Mouse (Mus musculus): ENCODE data around the gene Zbtb39. TPM values are rescaled to one million over a fixed set of nuclear protein-coding genes. Genes with fewer than 3 reads are reported as not detected.
A peak's percentile ranks its signal among the peaks of the same experiment; 100 is the strongest.

The Zbtb39 gene
- total RNA-seq (2014; rRNA removed) = 13.6 and 15.2 TPM in 2 replicates
- polyA plus RNA-seq (2015; fragmentation: Nextera tagmentation; extraction: Ambion mirVana) = 3.0 and 3.1 TPM in 2 replicates

DNA sequence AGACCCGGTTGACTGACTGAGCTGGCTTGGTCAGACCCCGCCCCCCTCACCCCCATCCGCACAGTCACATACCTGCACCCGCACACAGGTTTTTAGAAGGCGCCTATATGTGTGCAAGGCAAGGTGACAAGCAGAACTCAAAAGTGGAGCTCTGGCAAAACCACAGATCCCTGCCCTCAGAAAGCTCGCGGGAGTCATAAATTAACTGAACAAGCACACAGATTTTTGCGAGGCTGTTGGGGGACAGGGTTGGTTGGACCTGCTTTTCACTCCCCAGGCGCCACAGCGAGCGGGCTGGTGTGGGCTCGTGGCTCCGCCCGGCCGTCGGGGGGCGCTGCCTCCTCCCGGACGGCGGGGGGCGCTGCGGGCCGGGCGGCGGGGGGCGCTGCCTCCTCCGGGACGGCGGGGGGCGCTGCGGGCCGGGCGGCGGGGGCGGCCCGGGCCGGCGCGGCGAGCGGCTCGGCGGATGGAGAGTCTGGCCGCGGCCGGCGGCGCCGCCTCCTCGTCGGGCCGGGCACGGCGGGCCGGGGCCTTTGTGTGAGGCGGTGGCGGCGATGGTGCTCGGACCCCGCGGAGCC is at the start of gene Zbtb39:
Zbtb39 (plus strand) TSS at position 456 of the 578 bp plus-strand sequence.
- Histone ChIP-seq H3K4me1 (ENCODE audit: insufficient read depth, low read length) (no peaks in the 10 kb centered on the region; the same call in 1 of the 2 replicates), H3K4me2 (ENCODE audit: low read depth, low read length, poor library complexity, severe bottlenecking) (peak within 1 kb of the TSS; percentile 69), H3K9me3 (ENCODE audit: low read length) (no peaks in the 10 kb centered on the region), H3K9ac (replicated peaks; ENCODE audit: low read length, poor library complexity, severe bottlenecking) (peak within 1 kb of the TSS; percentile 94), H3K27me3 (ENCODE audit: insufficient read depth, low read length) (no peaks in the 10 kb centered on the region), H3K4me3 (ENCODE audit: low read depth, low read length) (peak within 1 kb of the TSS; percentile 69), H3K36me3 (ENCODE audit: insufficient read depth, low read length) (peaks cover 29% of the 10 kb centered on the region), H3K27ac (ENCODE audit: low read depth, low read length) (peak within 1 kb of the TSS; percentile 77)
- ATAC-seq (ENCODE audit: low FRiP score) = peak; percentile 82
- WGBS = 1% methylated on average over 18 of the region's 61 CpGs
- peak; percentile 64 for TF ChIP-seq CTCF (IDR thresholded peaks at IDR 0.05)
- peak; percentile 75 for DNase-seq (ENCODE audit: low spot score)

DNA sequence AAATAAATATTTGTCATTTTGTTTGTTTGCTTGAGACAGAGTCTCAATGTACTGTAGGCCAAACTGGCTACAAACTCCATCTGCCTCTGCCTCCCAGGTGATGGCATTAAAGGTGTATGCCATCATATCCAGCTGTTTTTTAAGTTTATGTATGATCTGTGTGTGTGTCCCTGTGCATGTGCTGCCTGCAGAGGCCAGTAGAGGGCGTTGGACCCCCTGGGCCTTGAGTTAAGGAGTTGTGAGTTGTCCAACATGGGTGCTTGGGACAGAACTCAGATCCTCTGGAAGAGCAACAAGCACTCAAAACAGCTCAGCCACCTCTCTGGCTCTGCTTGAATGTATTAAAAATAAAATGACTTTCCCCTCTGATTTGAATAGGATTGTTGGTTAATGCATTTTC is 48.3 kb upstream of the Zbtb39 start:
- TF ChIP-seq CTCF (IDR thresholded peaks at IDR 0.05) = no peak
- Histone ChIP-seq H3K9ac (replicated peaks; ENCODE audit: low read length, poor library complexity, severe bottlenecking) (no peak overlapping the region), H3K9me3 (ENCODE audit: low read length) (no peaks in the 10 kb centered on the region), H3K36me3 (ENCODE audit: insufficient read depth, low read length) (peaks cover 5% of the 10 kb centered on the region), H3K4me1 (ENCODE audit: insufficient read depth, low read length) (no peaks in the 10 kb centered on the region), H3K27me3 (ENCODE audit: insufficient read depth, low read length) (no peaks in the 10 kb centered on the region), H3K4me2 (ENCODE audit: low read depth, low read length, poor library complexity, severe bottlenecking) (no peak overlapping the region), H3K27ac (ENCODE audit: low read depth, low read length) (no peak overlapping the region), H3K4me3 (ENCODE audit: low read depth, low read length) (no peak overlapping the region)
- ATAC-seq (ENCODE audit: low FRiP score) (no peak), DNase-seq (ENCODE audit: low spot score) (no peak)
- 33% methylated on average over 1 of the region's 1 CpGs for WGBS

DNA sequence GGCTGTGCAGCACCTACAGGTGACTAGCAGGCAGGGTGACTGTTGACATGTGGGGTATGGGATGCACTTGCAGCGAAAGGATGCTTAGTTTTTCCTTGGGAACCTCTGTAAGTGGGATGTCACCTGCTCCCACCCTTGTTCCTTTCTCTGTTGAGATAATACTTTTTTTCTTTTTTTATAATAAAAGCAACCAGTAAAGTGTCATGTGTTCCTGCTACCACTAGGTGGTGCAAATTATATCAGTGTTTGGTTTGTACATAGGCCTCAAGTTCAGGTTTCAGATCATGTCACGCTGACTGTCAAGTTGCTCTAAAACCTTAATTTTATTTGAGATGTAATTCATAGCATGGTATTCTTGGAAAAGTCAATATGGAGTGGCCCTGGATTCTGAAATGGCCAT is 44.7 kb upstream of the Zbtb39 start:
- Histone ChIP-seq H3K4me3 (ENCODE audit: low read depth, low read length) (no peak overlapping the region), H3K9me3 (ENCODE audit: low read length) (no peaks in the 10 kb centered on the region), H3K27ac (ENCODE audit: low read depth, low read length) (no peak overlapping the region), H3K9ac (replicated peaks; ENCODE audit: low read length, poor library complexity, severe bottlenecking) (no peak overlapping the region), H3K4me1 (ENCODE audit: insufficient read depth, low read length) (no peaks in the 10 kb centered on the region), H3K4me2 (ENCODE audit: low read depth, low read length, poor library complexity, severe bottlenecking) (no peak overlapping the region), H3K36me3 (ENCODE audit: insufficient read depth, low read length) (peaks cover 12% of the 10 kb centered on the region), H3K27me3 (ENCODE audit: insufficient read depth, low read length) (no peaks in the 10 kb centered on the region)
- no peak for ATAC-seq (ENCODE audit: low FRiP score)
- TF ChIP-seq CTCF (IDR thresholded peaks at IDR 0.05) = peak; percentile 90
- peak; percentile 57 for DNase-seq (ENCODE audit: low spot score)
- 53% methylated on average over 2 of the region's 2 CpGs for WGBS

DNA sequence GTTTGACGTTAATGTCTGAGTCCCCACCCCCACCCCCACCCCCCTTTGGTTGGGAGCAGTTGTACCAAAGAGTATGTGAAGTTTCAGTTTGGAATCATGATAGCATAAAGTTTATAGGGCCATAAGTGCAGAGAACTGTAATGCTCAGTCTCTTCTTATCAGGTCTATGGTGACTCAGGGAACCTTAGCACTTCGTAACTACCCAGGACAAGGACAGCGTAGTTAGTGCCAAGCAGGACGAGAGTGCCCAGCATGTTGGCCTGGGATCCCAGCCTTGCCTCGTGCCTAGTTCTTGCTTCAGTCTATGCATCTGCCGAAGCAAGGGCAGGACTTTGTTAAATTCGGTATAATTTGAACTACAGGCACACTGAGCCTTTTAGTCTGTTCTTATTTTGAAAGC is 43.6 kb upstream of the Zbtb39 start:
- Histone ChIP-seq H3K4me2 (ENCODE audit: low read depth, low read length, poor library complexity, severe bottlenecking) (no peak overlapping the region), H3K4me3 (ENCODE audit: low read depth, low read length) (no peak overlapping the region), H3K27me3 (ENCODE audit: insufficient read depth, low read length) (no peaks in the 10 kb centered on the region), H3K4me1 (ENCODE audit: insufficient read depth, low read length) (no peaks in the 10 kb centered on the region), H3K27ac (ENCODE audit: low read depth, low read length) (no peak overlapping the region), H3K9me3 (ENCODE audit: low read length) (no peaks in the 10 kb centered on the region), H3K36me3 (ENCODE audit: insufficient read depth, low read length) (peaks cover 12% of the 10 kb centered on the region), H3K9ac (replicated peaks; ENCODE audit: low read length, poor library complexity, severe bottlenecking) (no peak overlapping the region)
- no peak for DNase-seq (ENCODE audit: low spot score)
- 95% methylated on average over 7 of the region's 7 CpGs for WGBS
- no peak for TF ChIP-seq CTCF (IDR thresholded peaks at IDR 0.05)
- ATAC-seq (ENCODE audit: low FRiP score) = no peak

DNA sequence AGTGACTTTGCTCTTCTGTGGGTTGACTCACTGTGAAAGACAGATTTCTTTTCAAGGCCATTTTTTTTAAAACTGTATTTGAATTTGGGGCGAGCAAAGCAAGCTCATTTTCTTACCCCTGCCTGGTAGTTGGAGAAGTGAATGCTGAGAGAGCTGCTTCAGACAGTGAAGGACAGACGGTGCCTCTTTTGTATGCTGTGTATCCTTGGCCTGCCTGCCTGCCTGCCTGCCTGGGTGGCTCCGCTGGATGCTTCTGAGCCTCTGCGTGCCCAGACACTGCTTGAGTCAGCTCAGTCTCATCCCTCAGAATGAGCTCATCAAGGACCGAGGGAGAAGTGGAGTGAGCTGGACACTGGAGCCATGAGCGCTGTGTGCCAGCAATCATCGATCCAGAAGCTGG is 40.4 kb upstream of the Zbtb39 start:
- H3K9me3 ChIP-seq (ENCODE audit: low read length) = no peaks in the 10 kb centered on the region
- no peak overlapping the region for H3K4me3 ChIP-seq (ENCODE audit: low read depth, low read length)
- H3K36me3 ChIP-seq (ENCODE audit: insufficient read depth, low read length) = peaks cover 10% of the 10 kb centered on the region; the same call in 1 of the 2 replicates
- no peak for DNase-seq (ENCODE audit: low spot score)
- no peaks in the 10 kb centered on the region for H3K27me3 ChIP-seq (ENCODE audit: insufficient read depth, low read length)
- WGBS = 92% methylated on average over 7 of the region's 7 CpGs
- no peak overlapping the region for H3K9ac ChIP-seq (replicated peaks; ENCODE audit: low read length, poor library complexity, severe bottlenecking)
- ATAC-seq (ENCODE audit: low FRiP score) = no peak
- TF ChIP-seq CTCF (IDR thresholded peaks at IDR 0.05) = no peak
- H3K4me2 ChIP-seq (ENCODE audit: low read depth, low read length, poor library complexity, severe bottlenecking) = no peak overlapping the region
- no peak overlapping the region for H3K27ac ChIP-seq (ENCODE audit: low read depth, low read length)
- H3K4me1 ChIP-seq (ENCODE audit: insufficient read depth, low read length) = no peaks in the 10 kb centered on the region

DNA sequence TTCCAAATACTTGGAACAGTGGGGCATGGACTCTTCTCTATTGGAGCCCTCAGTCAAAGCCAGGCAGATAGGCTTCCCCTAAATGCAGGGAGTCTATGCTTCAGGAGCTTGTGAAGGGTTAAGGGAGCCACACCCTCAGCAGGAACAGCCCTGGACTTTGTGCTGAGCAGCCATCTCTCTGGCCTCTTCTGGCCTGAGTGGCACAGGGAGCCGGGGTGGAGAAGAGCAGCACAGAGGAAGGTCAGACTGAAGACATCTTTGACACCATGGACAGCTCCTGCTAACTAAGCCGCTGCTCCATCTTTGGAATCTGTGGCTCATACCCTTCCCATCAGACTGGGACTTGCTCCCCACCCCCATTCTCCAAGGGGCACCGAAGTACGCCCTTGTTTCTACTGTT is 36.0 kb upstream of the Zbtb39 start:
- WGBS = 52% methylated on average over 4 of the region's 4 CpGs
- no peak overlapping the region for H3K4me2 ChIP-seq (ENCODE audit: low read depth, low read length, poor library complexity, severe bottlenecking)
- no peak overlapping the region for H3K9ac ChIP-seq (replicated peaks; ENCODE audit: low read length, poor library complexity, severe bottlenecking)
- H3K36me3 ChIP-seq (ENCODE audit: insufficient read depth, low read length) = peaks cover 3% of the 10 kb centered on the region; the same call in 1 of the 2 replicates
- no peak for TF ChIP-seq CTCF (IDR thresholded peaks at IDR 0.05)
- H3K4me1 ChIP-seq (ENCODE audit: insufficient read depth, low read length) = no peaks in the 10 kb centered on the region
- no peak overlapping the region for H3K27ac ChIP-seq (ENCODE audit: low read depth, low read length)
- H3K9me3 ChIP-seq (ENCODE audit: low read length) = no peaks in the 10 kb centered on the region
- no peak overlapping the region for H3K4me3 ChIP-seq (ENCODE audit: low read depth, low read length)
- ATAC-seq (ENCODE audit: low FRiP score) (no peak), DNase-seq (ENCODE audit: low spot score) (no peak)
- H3K27me3 ChIP-seq (ENCODE audit: insufficient read depth, low read length) = no peaks in the 10 kb centered on the region
